Mouse (Mus musculus) kidney, postnatal 25 days (tissue): ENCODE results near the gene Sox6.

Experiments
- DNase-seq, 2 experiments: peaks; one replicate each; pipeline ENCODE4 v3.0.0; 2021; ENCODE audit warnings: mixed read lengths in 2 of 2

Gene Sox6

DNA sequence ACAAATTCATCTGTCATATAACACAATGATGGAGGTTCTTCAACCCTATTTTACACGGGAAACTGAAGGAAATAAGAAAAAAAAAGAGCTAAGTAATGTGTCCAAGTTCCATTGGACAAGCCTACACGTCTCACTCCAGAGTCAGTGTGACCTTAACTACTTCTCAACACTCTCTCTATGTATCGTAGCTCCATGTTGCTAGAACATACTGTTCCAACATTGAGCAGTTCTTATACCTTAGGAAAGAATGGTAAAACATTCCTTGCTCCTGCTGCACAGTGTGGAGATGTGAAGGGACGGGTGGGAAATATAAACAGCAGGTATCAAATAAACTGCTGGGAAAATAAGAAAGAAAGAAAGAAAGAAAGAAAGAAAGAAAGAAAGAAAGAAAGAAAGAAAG, 209.3 kb downstream of the Sox6 start:
- no peak for DNase-seq

DNA sequence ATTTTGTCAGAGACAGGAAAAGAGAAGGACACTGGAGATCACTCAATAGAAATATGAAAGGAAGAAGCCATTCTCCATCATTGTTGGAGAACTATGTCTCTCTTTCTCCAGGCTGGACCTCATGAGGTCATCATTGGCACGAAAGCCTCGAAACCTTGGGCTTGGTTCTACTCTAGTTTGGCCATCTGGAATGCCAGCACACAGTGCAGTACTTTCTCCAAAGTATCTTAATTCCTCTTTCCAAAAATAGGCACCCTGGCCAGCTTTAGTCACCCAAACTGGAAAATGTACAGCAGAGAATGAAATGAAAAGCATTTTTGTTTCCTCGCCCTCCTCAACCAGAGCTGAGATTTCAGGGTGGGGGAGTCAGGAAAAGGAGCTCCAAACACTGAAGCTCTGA, 213.3 kb downstream of the Sox6 start:
- DNase-seq, result no peak

DNA sequence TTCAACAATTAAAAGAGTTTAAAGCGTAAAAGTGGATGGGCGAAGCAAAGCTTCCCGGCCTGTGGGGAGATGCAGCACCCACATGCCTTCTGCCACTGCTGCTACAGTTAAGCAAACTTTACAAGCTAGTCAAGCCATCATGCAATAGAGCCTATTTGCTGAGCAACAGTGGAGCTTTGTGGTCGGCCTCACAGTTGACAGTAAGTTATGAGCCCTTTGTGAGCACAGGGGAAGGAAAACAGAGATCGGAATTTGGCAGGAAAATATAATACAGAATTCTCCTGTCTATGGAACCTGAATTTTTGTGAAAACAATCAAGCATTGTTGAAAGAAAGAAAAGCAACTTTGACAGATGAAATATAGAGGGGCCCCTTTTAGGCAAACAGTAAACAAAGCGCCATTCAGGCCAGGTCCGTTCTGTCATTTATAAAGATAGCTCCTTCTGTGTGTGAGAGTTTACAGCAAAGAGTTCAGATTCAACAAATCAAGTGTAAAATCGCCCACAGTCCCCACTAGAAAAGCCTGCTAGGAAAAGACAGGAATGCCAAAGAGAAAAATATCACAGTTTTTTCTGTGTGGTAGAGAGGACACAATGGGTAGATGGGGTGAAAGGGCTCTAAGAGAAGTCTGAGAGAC, 213.9 kb downstream of the Sox6 start:
- no peak for DNase-seq

DNA sequence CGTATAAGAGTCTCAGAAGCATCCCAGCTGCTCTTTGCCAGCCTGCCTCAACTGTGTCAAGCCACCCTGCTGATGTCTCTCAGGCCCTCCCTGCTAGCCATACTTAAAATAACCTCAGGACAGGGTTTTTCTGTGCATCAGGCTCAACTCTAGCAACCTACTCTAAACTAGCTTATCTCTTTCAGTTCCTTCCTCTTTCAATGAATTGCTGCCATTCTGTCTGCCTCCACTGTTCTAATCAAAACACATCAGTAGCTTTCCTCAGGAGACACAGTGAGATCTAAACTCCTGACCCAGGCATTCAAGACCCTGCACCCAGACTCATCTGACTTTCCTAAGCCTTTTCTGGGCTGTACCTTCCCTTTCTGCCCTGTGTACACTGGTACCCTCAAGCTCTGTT, 219.5 kb downstream of the Sox6 start:
- DNase-seq, result no peak

DNA sequence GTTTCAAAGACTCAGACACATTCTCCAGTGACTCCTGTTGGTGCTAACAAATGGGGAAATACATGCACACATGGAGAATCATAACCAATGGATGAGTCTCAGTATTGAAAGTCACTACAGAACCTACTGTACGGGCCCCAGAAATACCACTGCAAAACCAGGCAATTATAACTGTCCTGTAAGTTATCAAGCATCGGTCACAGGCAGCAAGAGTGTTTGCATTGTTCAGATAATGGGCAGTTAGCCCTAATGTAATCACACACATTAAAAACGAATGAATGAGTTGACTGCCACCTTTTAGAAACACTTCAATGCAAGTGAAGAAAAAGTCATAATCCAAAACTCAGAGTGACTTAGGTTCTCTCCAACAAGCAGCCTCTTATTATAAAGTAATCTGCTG, 235.3 kb downstream of the Sox6 start:
- DNase-seq, result no peak

DNA sequence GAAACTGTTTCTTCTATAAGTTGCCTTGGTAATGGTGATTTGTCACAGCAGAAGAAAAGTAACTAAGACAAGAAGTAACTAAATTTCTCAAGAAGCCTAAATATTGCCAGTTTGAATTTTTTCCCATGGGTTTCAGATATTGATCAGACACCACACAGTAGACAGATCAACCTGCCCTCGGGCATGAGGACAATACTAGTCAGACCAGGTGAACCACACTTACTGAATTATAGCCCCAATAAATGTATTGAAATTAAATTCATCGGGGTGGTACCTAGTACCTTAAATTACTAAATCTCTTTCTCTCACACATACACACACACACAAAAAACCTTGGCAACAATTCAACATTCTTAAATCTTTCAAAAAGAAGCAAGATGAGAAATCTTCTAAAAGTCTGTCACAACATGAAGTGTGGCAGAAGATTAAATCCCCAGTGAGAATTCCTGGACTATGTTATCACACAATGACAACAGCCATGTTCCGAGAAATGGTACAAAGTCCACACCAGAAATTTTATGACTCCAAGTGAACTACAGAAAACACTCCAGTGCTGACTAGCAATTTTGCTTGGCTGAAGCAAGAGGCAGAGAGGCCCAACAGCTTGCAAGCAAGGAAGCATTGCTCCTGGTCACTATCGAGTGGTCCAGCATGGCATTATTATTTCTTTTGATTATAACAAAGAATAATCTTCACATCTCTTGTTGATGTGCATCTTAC, 244.3 kb downstream of the Sox6 start:
- DNase-seq, result no peak

DNA sequence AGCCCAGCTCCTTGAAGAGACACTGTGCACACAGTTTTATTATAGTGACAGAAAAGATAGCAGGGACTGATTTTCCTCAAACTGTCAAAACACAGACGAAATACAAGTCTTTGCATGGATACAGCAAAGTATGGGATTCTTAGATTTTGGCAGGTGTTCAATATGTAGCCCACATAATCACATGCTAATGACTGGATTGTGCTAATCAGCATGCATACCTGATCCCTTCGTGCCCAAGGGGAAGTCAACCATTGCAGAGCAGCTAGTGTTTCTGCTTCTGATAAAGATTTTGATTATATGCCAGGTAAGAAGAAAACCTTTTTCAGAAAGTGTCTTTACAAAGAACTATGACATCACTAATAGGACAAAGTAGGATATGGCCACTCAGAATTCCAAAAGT, 245.8 kb downstream of the Sox6 start:
- peak in 1 of 2 experiments; percentile 34 for DNase-seq

DNA sequence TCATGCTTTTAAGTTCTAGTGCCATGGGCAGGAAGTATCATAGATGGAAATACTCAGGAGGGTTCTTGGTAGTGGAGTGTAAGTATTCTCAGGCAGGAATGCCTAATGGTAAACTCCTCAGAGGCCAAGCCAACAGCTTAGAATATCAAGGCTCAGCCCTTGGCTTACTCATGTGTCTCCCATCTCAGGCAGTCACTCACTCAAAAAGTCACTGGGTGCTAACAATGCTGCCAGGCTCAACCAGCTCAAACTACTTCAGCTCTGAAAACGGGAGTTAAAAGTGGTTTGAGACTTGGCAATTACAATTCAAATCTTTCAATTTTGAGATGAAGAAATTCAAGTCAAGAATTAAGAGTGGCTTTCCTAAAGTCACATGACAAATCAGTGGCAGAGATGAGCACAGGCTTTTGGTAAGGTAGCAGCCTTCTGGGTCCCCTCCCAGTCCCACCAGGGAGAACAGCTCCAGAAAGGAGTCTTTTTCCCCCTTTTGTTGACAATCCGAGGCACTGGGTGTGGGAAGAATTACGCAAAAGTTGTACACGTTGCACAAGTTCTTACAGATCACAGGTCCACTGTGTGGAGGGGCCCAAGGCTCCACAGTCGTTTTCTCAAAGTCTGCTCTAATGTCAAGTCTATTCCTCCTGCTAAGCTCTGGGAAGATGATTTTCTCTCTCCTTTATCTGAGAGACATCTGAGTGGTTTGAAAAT, 249.3 kb downstream of the Sox6 start:
- no peak for DNase-seq

DNA sequence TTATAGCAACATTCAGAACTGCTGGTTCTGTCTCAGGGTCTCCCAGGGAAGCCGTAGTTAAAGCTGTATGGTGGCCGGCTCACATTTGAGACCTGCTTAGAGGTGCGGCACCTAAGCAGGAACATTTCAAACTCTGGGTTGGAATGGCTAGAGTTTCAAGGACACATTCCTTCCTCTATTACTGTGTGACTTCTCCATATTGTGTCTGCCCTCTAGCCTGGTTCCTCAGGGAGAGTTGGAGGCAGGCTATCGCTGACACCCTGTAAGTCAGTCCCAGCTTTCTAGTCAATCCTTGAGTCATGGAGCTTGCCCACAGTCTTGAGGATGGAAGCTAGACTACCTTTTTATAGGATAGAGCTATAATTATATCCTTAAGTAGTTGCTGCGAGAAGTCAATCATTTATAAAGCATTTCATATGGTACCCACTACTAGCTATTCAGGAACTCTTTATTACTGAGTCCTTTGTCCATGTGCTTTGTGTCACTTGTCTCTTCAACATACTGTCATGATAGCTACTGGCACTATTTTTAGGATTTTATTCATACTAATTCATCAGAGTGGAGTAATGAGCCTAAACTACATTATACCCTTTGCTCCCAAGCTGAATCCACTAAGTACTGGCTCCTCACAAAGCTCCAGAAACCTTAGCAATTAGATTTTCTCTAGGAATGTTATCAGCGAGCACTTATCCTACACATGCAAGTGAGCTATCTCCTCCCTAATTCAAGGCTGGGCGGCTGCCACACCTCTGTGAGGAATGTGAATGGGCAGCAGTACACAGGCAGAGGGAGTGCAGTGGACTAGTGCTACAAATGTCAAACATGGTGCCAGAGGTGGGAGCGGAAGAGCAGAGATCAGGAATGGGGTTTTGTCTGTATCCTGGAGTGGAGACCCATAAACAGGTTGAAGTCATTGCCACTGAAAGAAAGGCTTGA, 254.3 kb downstream of the Sox6 start:
- no peak for DNase-seq

DNA sequence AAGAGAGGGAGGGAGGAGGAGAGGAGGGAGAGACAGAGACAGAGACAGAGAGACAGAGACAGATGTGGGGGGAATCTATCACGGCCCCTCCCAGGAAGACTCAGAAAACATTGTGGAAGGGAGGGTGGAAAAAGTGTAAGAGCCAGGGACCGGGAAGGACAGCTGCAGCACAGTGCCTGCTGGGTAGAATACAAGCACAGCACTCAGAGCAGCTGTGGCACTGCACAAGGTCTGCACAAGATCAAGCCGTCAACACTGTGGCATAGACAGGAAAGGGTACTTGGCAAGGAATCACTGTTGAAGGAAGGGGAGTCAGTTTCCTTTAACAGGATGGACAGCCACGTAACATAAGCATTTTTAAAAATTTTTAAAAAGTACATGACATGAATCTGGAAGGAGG, 258.4 kb downstream of the Sox6 start:
- DNase-seq, result no peak

DNA sequence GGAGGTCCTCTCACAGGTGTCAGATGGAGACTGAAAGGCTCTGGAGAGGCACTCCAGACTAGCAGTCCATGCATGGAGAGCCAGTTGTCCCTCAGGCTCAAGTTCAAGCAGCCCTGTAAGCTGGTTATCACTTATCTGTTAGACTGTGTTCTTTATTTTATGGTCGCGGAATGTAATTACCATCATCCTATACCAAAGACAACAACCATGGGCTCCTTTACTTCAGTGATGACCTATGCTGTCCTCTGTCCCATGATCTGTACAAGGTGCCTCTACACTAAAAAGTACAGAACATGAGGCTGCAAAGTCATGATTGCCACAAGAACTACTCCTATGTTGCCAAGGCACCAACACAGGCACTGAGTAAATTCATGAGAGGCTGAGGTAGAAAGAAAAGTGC, 259.1 kb downstream of the Sox6 start:
- no peak for DNase-seq

DNA sequence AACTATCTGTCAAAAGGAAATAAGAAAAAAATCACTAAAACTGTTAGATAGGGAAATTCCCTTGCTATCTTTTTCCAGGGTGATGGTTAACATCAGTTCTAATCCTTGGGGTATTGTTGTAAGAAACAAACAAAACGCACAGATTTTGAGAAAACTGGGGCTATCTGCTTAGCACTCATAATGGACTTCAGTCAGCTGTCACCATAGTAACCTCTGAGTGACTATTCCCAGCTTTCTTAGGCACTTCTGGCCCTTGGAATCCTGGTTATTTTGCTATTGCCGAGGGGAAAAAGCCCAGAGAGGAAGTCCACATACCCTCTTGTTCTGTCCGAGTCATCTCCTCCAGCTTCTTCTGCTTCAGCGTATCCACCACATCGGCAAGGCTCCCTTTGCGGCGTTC, 261.9 kb downstream of the Sox6 start:
- DNase-seq, result no peak

DNA sequence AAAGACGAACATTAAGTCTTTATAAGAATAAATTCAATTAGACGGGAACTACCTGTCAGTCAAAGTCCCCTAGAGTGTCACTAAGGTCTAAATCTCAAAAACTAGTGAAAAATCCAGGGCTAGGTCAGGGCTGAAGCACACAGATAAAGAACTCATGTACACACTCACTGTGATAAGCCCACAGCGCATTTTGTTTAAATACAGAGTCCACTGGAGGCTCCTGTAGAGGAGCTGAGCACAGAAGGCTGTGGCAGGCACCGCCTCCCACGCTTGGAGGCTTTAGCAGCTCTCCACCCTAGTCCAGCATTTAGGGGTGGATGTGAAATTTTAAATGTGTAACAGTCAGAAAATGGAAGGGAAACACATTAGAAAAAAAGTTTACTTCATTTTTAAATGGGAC, 262.3 kb downstream of the Sox6 start:
- no peak for DNase-seq

DNA sequence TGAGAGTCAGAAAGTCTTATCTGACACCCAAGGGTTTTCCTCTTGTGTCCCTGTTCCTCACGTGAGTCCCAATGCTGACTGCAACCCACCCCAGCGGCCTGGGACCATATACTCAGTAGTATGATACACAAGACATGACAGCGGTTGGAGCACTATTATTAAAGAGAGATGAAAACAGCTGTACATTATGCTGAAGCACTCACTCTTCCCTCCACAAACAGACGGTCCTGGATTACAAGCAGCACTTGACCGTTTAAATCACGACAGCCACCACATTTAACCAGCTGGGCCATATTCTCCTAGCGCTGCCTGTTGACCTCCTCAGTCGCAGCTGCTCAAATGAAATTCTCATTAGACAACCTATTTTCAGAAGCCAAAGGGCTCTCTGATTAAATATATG, 272.3 kb downstream of the Sox6 start:
- DNase-seq, result no peak

DNA sequence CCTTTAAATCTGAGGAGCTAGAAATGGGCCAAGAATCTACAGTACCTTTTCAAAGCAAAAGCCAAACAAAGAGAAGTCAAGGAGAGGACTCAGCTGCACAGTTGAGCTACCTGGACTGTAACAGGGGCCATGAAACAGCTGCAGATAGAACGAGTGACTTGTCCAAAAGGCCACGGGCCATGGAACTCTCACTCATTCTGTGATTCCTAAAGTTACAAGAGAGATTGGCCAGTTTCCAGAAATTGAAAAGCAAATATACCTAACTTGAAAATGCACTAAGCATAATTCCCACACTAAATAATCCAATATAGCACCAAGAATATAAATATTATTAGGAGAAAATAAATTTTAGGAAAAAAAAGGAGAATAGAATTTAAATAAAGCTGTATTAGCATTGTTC, 274.7 kb downstream of the Sox6 start:
- no peak for DNase-seq

DNA sequence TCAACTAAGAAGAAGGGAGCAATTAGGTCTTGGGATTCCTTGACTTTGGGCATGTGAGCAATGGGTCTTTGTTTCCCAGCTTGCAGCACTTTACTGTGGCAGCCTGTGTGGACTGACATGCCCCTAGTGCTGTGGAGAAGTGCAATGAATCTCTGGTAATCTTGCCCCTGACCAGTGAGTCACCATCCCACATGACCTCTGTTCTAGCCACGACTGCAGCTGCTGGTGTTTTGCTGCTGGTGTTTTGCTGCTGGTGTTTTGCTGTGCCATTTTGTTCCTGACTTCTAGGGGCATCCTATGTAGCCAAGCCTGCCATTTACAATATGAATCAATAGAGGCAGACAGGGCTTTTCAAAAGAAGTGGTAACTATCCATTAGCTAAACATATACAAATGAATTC, 280.4 kb downstream of the Sox6 start:
- no peak for DNase-seq

DNA sequence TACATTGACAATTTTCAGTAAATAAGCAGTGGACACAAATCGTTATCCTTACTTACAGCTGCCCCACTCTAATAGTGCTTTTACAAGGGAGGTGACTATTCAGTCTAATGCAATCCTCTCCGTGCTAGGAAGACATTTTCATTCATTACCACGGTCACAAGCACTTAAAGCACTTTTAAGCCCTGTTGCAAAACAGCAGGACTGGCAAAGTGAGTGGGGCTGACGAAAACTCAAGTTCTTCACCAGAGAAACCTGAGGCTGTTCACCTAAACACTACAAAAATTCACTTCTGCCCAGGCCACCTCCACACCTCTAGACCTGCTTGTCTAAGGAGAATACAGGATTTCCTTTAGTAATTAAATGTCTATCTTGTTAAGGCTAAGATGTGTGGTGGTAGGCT, 283.3 kb downstream of the Sox6 start:
- DNase-seq, result no peak

DNA sequence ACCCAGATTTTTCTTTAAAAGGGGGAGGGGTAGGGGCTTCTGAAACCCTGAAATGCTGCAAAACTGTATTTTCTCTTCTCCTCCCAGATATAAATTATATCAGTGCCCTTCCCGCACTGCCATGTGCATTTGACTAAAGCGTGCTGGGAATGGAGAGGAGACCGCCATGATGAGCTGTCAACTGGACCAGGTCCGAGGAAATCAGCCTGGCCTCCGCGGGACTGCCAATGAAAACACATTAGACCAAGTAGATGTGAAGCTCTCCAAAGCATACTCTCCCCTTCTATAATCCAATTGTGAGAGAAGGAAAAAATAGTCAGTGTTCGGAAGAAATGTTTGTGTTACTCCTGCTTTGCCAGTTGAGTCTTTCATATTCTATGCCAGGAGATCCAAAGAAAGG, 284.4 kb downstream of the Sox6 start:
- DNase-seq, result no peak

DNA sequence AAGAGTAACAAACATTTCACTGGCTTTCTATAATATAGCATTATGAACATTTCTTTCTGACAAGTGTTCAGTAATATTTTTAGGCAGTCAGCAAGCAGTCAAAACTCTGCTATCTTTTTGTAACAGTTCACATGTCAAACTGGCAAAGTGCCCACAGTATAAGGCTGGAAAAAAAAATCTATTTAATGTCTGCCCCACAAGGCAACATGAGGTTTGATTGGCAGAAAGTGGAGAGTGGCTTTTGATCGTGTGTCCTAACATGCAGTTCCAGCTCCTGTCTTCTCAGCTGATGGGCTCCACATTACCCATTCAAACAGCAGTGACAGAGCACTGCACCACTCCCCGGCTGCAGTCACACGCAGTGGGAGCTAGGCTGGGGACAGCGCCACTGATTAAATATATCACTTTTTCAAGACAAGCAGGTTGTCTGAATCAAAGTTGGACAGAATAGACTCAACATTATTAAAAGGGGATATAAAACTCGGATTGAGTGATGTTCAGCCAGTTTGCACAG, 286.4 kb downstream of the Sox6 start:
- DNase-seq, result no peak

DNA sequence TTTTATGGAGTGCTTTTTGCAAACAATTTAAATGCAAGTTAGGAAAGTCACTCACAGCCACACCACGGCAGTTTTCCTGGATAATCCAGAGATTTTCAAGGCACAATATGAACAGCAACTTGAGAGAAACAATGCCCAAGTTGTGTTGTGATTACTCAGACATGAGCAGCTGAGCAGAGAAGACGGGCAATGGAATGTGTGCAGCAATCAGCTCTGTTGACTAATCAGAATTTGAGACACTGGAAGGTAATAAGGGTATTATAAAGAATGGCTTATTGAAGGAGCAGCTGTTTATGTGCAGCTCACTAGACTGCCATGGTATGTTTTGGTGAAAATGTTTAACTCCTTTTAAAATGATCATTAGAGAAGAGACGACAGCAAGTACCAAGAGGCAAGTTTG, 287.5 kb downstream of the Sox6 start:
- no peak for DNase-seq

DNA sequence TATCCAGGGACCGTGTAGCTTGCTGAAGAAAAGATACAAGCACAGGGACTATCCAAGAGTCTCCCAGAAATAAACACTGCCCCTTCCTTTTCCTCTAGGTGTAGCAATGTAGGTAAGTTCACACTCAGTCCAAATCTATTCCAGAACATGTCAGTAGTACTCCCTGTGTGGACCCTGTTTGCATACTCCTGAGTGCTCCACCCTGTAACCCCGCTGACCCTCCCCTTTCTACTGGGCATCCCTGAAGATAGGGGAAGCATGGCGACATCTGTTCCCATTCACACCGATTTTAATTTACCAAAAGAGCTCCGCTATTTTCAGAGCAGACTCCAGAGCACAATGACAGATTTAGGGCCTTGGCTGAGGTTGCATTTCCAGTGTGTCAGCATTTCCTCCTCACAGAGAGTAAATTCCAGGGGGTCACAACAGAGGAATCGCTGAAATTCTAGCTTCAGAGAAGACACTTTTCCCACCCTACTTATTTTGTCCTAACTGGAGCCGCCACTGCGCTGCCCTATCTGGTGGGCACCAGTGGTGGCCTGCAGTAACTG, 288.2 kb downstream of the Sox6 start:
- DNase-seq, result no peak

DNA sequence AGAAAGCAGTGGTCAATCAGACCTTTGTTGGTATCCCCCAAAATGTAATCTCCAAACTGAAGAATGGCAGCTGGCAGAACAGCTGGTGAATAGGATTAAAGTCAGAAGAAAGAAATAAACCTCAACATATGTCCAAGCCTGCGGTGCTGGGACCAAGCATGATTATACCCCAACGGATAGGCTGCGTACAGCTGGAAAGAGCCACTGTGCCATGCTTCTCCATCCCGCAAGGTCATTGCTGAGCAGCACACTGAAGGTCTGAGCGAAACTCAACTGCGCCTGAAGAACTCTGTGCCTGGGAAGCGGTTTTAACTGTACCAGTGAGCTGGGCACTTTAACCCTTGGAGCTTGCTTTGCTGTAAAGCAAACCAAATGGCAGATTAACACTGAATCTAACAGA, 291.1 kb downstream of the Sox6 start:
- no peak for DNase-seq
